Mouse (Mus musculus) megakaryocyte, embryonic 14.5 days (primary cell): ENCODE measurements around the gene Lmod3.

Source experiments
- FLI1 ChIP-seq: IDR thresholded peaks from 2 replicates; pipeline ENCODE4 v1.6.1; 2012; ENCODE audit warnings: low read length, inconsistent platforms, mixed read lengths
- GATA1 ChIP-seq: IDR thresholded peaks from 3 replicates; pipeline ENCODE4 v1.6.1; 2012; ENCODE audit warnings: mixed read lengths, low read length, inconsistent platforms, borderline replicate concordance

DNA sequence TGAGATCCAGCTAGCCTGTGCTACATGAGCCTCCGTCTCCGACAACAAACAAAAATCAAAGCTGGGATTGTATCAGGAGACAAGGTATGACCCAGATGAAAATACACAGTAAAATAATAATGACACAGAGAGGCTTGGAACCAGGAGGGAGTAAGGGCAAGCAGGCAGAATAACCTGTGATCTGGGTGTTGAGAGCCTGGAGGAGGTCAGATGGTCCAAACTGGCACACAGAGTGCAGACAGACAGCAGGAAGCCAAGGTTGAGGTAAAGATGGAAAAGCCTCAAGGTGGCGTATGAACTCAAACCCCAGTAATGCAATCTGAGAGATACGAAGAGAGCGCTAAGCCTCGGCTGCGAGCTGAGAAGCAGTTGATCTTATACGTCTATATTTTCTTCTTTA is 28.1 kb downstream of the Lmod3 start:
- TF ChIP-seq GATA1 (no peak), FLI1 (no peak)
